Mouse (Mus musculus) brown adipose tissue, adult 24 weeks (tissue): Measurements from ENCODE around the gene Olfr315. TPM values are rescaled to one million over a fixed set of nuclear protein-coding genes. Genes with fewer than 3 reads are reported as not detected.
"Not testable (repeated sequence)": the region's sequence is repeated elsewhere in the genome, so short reads cannot be mapped to it uniquely, and the experiment has no call there.

ENCODE experiments used
- H3K27ac ChIP-seq: fragments of 200-500 bp; replicated peaks from 2 replicates; pipeline ENCODE4 v1.5.1; 2012; ENCODE audit warnings: low read depth, mild to moderate bottlenecking, low read length
- H3K4me1 ChIP-seq: fragments of 200-500 bp; 2 replicates; pipeline ENCODE4 v1.6.1; 2012; ENCODE audit warnings: low read length, mixed read lengths; ENCODE audit not compliant: control insufficient read depth, insufficient read depth, insufficient read length
- H3K4me3 ChIP-seq: fragments of 200-500 bp; 2 replicates; pipeline ENCODE4 v1.5.1; 2012; ENCODE audit warnings: low read depth, mild to moderate bottlenecking, low read length, moderate library complexity; ENCODE audit not compliant: insufficient read depth
- polyA plus RNA-seq: library from polyadenylated mRNA; stranded (reverse); fragments of >200 nt; gene quantifications from 2 replicates; pipeline ENCODE4 v1.2.4, GENCODE M21; 2012; ENCODE audit not compliant: missing spikeins, insufficient read depth, insufficient read length

The Olfr315 gene
- polyA plus RNA-seq = not detected in 2 replicates

GRCm38 (mm10) chr11:58772888-58773287 is at the start of gene Olfr315:
Gene Olfr315 (plus strand): TSS chr11:58773188.
- Histone ChIP-seq H3K27ac (no peak within 1 kb of the TSS), H3K4me1 (no peaks in the 10 kb centered on the region), H3K4me3 (no peak within 1 kb of the TSS)

- no peak within 1 kb of the TSS for H3K4me3 ChIP-seq
- no peaks in the 10 kb centered on the region for H3K4me1 ChIP-seq
- H3K27ac ChIP-seq = no peak within 1 kb of the TSS
These were observed 49.1 kb upstream of the Olfr315 start, which contains the start of gene Olfr318 for GRCm38 (mm10) chr11:58723914-58724313. Gene Olfr318 (minus strand): TSS chr11:58724014.

DNA sequence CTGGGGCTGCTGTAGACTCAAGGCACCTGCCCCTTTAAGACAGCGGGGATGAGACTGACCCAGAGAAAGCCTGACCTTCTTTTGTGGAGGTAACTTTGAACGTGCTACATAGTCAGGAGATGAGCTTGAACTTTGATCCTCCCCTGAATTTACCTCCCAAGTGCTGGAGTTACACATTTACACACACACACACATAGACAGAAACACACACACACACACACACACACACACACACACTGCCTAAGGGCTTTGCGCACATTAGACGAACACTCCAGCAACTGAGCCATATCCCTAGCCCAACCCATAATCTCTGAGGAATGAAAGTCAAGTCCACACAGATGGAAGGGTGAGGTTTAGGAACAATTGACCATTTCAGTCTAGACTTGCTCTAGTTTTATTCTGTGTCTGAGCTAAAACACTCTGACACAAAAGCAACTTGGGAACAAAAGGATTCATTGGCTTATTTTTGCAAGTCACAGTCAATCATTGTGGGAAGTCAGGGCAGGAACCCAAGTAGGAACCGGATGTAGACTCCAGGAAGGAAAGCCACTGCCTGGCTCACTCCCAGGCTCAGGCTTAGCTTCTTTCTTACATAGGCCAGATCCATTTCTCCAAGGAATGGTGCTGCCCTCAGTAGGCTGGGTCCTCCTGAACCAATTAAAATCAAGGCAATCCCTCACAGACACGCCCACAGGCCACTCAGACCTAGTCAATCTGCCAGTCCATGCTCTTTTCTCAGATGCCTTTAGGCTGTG is 44.9 kb upstream of the Olfr315 start:
- not testable (repeated sequence) for H3K27ac ChIP-seq, H3K4me1 ChIP-seq, H3K4me3 ChIP-seq

- no peak overlapping the region for H3K4me3 ChIP-seq
- no peaks in the 10 kb centered on the region for H3K4me1 ChIP-seq
- no peak overlapping the region for H3K27ac ChIP-seq
These were observed 39.6 kb upstream of the Olfr315 start for GRCm38 (mm10) chr11:58733372-58733771.

DNA sequence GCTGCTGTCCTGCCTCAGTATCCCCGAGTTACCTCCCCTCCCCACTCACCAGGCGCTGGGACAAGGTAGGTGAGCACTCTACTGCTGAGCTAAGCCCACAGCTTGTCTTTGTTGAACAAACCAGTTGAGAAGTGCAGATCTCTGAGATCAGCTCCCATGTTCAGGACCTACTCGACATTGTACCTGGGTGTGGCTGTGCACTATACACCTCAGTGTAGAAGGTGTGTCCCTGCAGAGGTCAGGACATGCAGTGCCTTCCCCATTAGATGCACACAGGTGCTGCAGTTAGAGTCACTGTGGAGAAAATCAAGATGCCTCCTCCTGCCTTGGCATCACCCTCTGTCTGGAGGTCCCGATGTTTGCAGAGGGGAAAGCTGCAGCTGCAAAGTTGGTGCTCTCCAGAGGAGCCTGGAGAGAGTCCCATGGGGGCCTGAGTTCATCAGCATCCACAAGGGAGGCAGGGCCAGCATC is 34.2 kb upstream of the Olfr315 start, which contains the start of gene Olfr317:
Gene Olfr317, minus strand, starts transcription at position 421 of the 471 bp plus-strand sequence.
- Histone ChIP-seq H3K4me1 (no peaks in the 10 kb centered on the region), H3K27ac (no peak within 1 kb of the TSS), H3K4me3 (no peak within 1 kb of the TSS)

DNA sequence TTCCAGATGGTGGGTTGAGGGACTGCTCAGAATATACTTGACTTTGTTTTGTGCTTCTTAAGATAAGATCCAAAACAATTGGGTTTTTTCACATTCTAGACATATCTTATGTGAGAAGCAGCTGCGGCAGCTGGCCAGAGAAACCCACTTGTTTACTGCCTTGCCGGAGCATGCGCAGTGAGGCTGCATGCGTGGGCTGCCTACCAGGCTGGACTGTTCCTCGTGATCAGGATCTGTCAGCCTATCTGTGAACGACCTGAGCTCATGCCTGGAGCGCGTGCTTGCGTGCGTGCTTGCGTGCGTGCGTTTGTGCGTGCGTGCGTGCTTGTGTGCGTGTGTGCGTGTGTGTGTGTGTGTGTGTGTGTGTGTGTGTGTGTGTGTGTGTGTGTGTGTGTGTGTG is 21.9 kb upstream of the Olfr315 start:
- not testable (repeated sequence) for H3K4me1 ChIP-seq, H3K27ac ChIP-seq, H3K4me3 ChIP-seq

DNA sequence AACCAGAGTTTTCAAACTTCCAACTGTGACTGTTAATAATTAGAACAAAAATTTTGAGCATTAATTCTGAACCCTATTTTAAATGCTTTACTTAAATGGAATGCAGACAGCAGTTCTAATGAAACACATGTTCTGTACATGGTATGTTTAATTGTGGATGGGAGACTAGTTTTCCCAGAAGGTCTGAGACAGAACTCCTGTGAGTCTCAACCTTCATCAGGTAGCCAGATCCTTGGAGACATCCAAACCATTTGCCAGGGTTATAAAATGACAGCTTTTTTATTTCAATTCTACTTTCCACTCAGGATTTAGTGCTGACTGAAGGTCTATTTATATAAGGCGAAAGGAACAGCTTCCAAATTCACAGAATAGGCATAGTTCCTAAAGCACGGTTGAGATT is 20.6 kb upstream of the Olfr315 start, which contains the start of gene Olfr316:
Gene Olfr316, plus strand, starts transcription at position 301 of the 400 bp plus-strand sequence.
- Histone ChIP-seq H3K27ac (no peak within 1 kb of the TSS), H3K4me3 (no peak within 1 kb of the TSS), H3K4me1 (no peaks in the 10 kb centered on the region)

DNA sequence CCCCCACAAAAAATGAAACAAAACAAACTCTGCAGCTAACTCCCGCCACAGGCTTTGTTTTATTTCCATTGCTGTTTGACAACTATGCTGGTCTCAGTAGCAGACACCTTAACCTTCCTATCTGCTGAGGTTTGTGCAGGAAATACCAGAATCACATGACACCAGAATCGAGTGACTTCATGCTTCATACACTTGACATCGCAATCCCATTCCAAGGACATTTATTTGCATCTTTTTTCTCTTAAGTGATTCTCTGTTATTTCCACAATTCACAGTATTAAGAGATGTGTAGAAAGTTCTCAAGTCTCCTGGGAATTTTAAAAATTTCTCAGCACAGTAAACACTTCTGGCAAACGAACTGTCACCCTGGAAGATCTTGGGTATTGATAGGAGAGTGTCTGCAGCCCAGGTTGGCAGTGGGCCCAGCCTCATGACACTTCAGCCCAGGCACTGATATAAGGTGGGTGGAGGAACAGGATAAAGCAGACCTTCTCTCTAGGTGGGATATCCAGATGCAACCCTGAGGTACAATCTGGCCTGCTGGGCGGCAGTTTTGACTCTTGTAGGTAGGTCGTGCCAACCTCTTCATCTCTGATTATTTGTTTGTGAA is 9.6 kb downstream of the Olfr315 start, which contains the start of gene Olfr314:
Gene Olfr314, plus strand, starts transcription at position 473 of the 610 bp plus-strand sequence.
- Histone ChIP-seq H3K4me3 (no peak within 1 kb of the TSS), H3K4me1 (no peaks in the 10 kb centered on the region)

DNA sequence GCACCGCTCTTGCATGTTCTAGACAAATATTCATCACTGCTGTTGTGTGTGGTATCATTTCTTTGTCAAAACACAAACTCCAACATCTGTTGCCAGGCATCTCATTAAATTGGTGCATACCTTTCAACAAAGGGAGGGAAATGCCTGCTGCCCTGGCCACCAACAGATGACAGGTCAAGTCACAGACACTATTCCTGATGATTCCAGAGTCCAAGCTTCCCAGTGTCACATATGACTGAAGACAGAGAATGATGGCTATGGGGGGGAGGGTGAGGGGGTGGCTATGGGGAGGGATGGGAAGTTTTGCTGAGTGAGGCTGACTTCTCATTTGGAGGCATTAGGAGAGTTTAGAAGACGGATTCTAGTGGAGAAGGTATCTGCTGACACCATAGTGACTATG is 11.2 kb downstream of the Olfr315 start:
- Histone ChIP-seq H3K4me1 (no peaks in the 10 kb centered on the region), H3K27ac (no peak overlapping the region), H3K4me3 (no peak overlapping the region)

More for the DNA sequence above, 9.6 kb downstream of the Olfr315 start, which contains the start of gene Olfr314:
- H3K27ac ChIP-seq = no peak within 1 kb of the TSS

DNA sequence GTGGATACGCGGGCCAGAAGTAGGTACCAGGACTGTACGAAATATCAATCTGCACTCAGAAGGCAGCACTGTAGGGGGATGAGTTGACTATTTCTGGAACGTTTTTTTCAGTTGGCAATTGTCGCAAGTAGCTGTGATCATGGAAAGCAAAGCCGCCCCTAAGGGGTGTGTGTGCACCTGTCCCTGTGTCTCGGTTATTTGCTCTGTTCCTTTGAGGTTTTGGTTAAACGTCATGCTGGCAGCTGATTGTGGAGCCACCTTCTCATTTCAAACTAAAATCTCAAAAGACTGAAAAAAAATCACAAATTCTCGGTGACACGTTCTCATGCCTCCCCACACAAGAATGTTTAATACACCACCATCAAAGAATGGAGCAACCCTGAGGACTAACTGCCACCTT is 14.7 kb downstream of the Olfr315 start:
- H3K4me1 ChIP-seq = no peaks in the 10 kb centered on the region
- no peak overlapping the region for H3K4me3 ChIP-seq
- H3K27ac ChIP-seq = no peak overlapping the region

DNA sequence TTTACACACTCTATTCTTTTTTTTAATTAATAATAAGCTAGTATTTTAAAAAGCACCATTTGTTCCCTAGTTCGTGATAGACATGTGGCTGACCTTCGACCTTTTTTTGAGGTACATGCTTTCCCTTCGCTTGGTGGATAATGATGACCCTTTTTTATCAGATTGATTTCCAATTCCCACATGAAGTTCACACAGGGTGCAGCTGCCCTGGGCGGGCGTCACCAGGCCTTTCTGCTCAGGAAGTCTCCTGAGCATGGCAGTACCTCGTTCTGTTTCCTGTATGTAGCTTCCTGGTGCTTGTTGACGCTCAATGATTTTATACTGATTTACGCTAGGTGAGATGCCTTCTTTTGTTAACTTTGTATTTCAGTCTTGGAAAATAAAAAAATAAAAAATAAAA is 15.4 kb downstream of the Olfr315 start:
- no peaks in the 10 kb centered on the region for H3K4me1 ChIP-seq
- no peak overlapping the region for H3K4me3 ChIP-seq
- no peak overlapping the region for H3K27ac ChIP-seq

- Histone ChIP-seq H3K4me1 (no peaks in the 10 kb centered on the region), H3K27ac (no peak overlapping the region)
These were observed 16.5 kb downstream of the Olfr315 start for GRCm38 (mm10) chr11:58789532-58789931.

DNA sequence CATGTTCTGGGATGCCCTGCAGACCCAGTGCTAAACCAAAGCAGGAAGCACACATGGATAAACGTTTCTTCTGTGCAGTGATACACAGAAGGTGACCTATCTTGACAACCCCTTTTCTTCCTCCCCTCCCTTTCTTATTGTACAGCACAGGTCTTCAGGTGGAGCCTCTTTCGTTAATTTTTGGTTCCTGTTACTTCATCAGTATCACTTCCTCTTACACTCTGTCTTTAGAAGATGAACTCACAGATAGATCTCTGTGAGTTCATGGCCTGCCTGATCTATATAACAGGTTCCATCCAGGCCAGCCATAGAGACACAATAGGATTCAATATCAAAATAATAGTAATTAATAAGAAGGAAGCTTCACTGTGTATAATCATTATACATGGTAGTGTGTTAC is 17.1 kb downstream of the Olfr315 start:
- H3K27ac ChIP-seq = no peak overlapping the region
- H3K4me1 ChIP-seq = no peaks in the 10 kb centered on the region
- no peak overlapping the region for H3K4me3 ChIP-seq

More at GRCm38 (mm10) chr11:58789532-58789931, 16.5 kb downstream of the Olfr315 start:
- no peak overlapping the region for H3K4me3 ChIP-seq

GRCm38 (mm10) chr11:58790646-58791045 is 17.7 kb downstream of the Olfr315 start:
- H3K4me1 ChIP-seq = no peaks in the 10 kb centered on the region
- no peak overlapping the region for H3K4me3 ChIP-seq
- no peak overlapping the region for H3K27ac ChIP-seq

DNA sequence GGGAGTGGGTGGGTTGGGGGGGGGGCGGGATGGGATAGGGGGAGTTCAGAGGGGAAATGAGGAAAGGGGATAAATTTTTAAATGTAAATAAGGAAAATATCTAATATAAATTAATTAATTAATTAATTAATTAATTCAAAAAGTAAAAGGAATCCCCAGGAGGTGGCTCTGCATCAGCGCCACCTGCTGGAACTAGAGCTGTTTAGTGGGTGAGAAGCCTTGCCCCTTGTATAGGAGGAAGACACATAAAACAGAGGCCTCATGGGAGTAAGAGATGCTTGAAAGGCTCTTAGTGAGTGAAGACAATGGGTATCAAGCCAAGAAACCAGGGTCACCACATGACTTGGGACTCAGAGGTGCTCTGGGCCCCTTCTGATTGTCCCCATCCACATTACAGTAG is 22.9 kb downstream of the Olfr315 start:
- H3K4me1 ChIP-seq = no peaks in the 10 kb centered on the region
- H3K4me3 ChIP-seq = no peak overlapping the region
- no peak overlapping the region for H3K27ac ChIP-seq
